Mouse (Mus musculus) layer of hippocampus, adult 9-11 months (tissue): ENCODE data around the gene Pitpnm1.
A peak's percentile ranks its signal among the peaks of the same experiment; 100 is the strongest.

Source experiments
- DNase-seq: peaks from one replicate; pipeline ENCODE4 v3.0.0; 2022

Pitpnm1 gene

DNA sequence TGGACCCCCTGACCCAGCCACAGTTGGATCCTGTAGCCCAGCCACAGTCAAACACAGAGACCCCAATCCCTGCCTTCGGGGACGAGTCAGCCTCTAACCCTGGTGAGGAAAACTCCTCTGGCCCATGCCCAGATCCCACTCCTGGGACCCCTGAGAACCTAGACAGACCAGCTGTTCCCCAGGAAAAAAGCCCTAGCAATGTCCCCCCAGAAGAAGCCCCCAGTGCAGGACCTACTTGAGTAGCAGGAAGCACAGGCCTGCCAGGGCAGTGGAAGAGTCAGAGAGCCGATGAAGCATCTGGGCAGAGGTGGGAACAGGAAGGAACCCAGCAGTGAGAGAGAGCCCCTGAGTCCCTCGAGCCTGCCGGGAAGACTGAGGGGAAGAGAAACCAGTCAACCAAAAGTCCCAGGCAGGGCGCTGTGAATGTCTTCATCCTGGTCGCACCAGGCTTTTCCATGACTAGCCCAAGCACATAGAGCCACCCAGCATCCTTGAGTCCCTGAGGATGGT lies 44.0 kb downstream of the Pitpnm1 start, which contains the start of gene Cabp4:
TSS of gene Cabp4 (minus strand) at position 275 of the 510 bp plus-strand sequence.
- DNase-seq = no peak

- DNase-seq = no peak
These were observed 45.0 kb downstream of the Pitpnm1 start for GRCm38 (mm10) chr19:4144550-4145498.

DNA sequence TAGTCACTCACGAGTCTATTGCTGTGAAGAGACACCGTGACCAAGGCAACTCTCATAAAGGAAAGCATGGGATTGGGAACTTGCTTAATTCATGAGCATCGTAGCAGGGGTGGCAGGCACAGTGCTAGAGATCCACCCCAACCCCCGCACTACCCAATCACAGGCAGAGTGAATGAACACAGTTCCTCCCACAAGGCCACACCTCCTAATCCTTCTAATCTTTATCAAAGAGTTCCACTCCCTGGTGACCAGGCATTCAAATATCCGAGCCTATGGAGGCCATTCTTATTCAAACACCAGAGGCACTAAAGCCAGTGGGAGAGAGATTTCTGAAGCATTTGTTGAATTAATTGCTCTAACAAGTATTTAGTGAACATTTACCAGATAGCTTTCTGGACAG lies 46.1 kb downstream of the Pitpnm1 start:
- DNase-seq = no peak

DNA sequence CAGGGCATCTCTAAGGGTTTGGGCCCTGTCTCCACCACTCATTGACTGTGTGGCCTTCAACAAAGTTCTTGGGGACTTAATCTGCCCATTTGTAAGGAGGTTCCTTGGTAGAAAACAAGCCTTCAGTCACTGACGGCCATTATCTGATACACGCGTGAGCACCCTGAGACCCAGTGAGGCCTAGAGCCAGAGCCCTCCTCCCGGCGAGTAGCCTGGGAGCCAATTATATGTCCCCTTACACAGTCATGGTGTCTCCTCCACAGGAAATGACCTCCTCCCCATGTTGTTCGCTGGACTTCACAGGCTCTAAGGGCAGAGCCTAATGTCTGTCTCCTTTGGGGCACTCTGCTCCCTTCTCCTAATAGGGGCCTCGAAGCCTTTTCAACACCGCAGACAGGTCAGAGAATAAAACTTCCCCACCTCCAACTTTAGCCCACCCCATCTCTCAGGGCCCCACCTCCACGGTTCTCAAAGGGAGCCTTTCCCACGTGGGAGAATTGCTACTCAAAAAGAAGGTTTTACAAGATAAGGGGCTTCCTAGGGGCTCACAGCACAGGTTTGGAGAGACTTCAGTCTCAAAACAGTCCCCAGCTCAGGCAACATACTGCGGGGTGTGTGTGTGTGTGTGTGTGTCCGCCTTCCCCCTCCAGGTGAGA lies 46.7 kb downstream of the Pitpnm1 start:
- no peak for DNase-seq

GRCm38 (mm10) chr19:4147022-4147405 lies 47.2 kb downstream of the Pitpnm1 start:
- no peak for DNase-seq

- DNase-seq = no peak
These were observed 48.1 kb downstream of the Pitpnm1 start for GRCm38 (mm10) chr19:4147782-4148490.

DNA sequence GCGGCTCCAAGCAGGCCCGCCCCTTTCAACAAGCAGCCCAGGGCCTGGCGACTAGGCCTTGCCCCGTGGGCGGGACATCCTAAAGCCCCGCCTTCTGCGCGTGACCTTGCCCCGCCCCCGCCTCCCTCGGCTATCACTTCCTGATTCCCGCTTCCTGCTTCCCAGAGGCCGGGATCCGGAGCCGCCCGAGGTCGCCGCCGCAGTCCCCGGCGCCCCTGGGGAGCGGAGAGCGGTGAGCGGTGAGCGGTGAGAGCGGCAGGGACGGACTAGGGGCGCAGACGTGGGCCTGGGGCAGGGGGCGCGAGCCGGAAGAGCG lies 48.7 kb downstream of the Pitpnm1 start, which contains the start of gene Coro1b:
TSS of gene Coro1b (plus strand) at position 129 of the 316 bp plus-strand sequence.
- peak; percentile 96 for DNase-seq

DNA sequence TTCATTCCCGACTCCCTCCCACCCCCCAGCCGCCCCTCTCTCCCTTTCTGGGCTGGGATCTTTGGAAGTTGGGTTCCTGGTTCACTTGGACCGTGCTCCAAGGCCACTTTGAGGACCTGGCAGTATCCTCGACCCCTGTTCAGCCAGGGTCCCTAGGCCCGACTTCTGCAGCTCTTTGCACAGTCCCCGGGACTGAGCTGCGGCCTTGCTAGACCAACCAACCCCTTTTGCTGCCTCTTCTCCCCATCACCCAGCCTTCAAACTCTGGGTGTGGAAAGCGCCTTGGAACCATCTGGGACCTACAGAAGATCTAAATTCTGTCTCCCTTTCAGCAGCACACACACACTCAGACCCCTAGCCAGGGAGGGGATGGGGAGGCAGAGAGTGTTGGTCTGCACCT lies 49.0 kb downstream of the Pitpnm1 start:
- DNase-seq = no peak

DNA sequence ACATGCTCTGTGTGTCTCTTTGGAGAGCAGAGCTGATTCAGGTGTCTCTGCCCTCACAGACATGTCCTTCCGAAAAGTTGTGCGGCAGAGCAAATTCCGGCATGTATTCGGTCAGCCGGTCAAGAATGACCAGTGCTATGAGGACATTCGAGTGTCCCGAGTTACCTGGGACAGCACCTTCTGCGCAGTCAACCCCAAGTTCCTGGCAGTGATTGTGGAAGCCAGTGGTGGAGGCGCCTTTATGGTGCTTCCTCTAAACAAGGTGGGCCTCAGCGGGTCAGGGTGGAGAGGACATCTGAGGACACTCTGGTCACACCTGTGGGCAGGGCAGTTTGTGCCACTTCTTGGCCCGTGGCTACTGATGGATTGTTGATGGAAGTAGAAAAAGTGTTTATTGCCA lies 49.5 kb downstream of the Pitpnm1 start:
- no peak for DNase-seq

- DNase-seq = no peak
These were observed 50.1 kb downstream of the Pitpnm1 start for GRCm38 (mm10) chr19:4149764-4150461.

DNA sequence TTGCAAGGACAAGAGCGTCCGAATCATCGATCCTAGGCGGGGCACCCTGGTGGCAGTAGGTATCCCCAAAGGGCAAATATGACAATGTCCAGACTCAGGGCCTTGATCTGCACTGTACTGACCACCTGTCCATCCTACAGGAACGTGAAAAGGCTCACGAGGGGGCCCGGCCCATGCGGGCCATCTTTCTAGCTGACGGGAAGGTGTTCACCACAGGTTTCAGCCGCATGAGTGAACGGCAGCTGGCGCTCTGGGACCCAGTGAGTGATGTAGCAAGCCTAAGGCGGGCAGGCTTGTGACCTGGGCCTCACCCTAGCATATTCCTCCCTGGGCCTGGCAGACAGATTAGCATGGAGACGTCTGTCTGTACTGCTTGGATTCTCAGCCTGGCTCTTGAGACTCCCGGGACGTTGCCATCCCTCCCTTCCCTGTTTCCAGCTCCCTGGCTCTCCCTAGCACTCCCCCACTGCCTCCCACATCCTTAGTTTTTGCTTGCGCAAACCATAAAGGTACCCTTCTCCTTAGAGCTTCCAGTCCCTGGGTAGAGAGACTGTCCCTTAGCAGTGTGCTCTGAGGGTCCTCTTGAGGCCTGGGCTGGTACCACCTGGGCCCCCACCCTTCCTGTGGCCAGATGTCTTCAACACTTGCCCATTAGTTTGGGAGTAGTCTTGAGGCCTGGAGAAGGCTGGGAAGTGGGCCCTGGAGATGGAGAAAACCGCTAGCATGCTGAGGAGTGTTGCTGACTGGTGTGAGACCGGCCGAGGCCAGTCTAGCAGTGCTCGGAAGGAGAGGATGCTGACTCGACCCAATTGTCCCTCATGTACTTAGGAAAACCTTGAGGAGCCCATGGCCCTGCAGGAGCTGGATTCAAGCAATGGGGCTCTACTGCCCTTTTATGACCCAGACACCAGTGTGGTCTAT lies 51.0 kb downstream of the Pitpnm1 start:
- no peak for DNase-seq

- DNase-seq = no peak
These were observed 51.7 kb downstream of the Pitpnm1 start for GRCm38 (mm10) chr19:4151488-4151860.

DNA sequence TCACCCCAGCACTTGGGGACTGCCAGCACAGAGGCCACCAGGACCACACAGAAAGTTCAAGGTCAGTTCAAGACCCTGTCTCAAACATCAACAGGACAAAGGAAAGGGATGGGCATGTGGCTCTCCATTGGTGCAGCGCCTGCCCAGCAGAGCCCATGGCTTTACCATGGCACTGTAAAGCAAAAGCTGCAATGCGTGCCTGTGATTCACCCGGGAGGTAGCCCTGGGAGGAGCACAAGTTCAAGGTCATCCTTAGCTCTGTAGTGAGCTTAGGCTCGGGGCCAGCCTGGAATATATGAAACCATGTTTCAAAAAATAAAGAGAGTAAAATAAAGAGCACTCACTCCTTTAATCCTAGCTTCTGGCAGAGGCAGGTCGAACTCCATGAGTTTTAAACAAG lies 52.1 kb downstream of the Pitpnm1 start:
- no peak for DNase-seq

- DNase-seq = no peak
These were observed 52.8 kb downstream of the Pitpnm1 start for GRCm38 (mm10) chr19:4152445-4153231.

GRCm38 (mm10) chr19:4153232-4153654 lies 53.4 kb downstream of the Pitpnm1 start, which contains the start of gene Ptprcap:
TSS of gene Ptprcap (plus strand) at chr19:4153604.
- DNase-seq = no peak

- no peak for DNase-seq
These were observed 54.8 kb downstream of the Pitpnm1 start for GRCm38 (mm10) chr19:4154437-4155222.

DNA sequence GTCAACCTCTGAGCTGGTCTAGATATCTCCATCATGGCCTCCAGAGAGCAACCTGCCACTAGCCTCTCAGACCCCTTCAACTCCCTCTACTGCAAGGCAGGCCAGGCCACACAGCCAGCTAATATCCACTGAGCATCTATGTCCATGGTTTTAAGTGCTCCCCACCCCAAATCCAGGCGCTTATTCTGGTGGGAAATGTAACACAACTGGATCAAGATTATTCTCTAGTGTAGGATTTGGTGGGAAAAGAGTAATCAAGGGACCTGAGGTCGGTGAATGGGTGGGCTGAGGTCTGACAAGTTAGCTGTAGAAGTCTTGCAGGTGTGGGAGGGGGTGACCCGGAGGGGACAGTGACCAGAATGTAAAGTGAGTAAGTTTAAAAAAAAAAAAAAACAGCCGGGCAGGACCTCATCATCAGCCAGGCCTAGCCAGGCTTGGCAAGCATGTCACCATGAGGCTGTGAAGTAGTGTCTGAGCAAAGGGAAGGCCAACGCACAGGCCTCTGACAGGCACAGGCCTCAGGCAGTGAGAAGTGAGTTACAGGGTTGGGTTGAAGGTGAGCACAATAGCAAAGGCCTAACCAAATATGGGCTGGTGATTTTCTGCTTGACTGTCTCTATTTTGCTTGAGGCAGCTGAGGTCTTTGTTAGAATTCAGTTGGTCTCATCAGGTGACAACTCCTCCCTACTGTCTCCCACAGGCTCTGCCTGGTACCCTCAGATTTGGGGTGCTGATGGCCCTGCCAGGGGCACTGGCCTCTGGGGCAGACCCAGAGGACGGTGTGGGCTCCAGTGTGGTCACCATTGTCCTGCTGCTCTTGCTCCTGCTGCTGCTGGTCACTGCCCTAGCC lies 55.6 kb downstream of the Pitpnm1 start:
- no peak for DNase-seq

DNA sequence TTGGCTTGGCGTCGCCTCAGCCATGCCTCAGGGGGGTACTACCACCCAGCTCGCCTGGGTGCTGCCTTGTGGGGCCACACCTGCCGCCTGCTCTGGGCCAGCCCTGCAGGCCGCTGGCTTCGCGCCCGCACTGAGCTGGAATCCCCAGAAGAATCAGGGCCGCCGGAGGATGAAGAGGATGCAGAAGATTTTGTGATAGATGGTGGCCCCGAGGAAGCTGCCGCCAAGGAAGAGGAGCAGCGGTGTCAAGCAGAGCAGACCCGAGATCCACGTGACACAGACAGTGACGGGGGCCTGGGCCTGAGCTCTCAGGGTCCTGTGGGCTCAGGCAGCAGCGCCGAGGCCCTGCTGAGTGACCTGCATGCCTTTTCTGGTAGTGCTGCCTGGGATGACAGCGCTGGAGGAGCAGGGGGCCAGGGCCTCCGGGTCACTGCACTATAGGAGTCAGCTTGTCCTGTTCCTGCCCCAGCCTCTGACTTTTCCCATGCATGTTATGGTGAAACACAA lies 56.3 kb downstream of the Pitpnm1 start:
- DNase-seq = no peak

DNA sequence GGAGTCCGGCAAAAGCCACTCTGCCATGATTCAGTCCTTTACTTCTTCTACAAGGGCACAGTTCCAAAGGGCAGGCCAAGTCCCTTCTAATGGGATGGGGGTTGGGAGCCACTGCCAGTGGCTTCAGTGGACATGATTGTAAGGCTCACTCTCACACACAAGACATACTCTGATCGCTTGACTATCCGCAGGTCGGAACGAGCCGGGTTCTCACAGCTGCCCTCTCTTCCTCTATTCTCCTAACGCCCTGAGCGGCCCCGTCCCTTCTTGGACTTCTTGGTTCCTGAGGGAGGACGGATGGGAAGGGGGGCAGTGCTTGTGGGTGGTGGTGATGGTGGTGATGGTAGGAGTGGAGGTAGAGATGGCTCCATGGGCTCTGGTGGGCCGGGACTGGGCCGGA lies 57.0 kb downstream of the Pitpnm1 start:
- no peak for DNase-seq
